Mouse (Mus musculus): Measurements from ENCODE around the gene Mif.
"Not testable (repeated sequence)": the region's sequence is repeated elsewhere in the genome, so short reads cannot be mapped to it uniquely, and the experiment has no call there.

- not testable (repeated sequence) for TF ChIP-seq CTCF (IDR thresholded peaks at IDR 0.05; ENCODE audit: extremely low read depth, insufficient read length, insufficient replicate concordance, low read depth, low read length)
- peak; percentile 24; the same call in 1 of the 2 replicates for TF ChIP-seq POLR2A (IDR thresholded peaks at IDR 0.05; ENCODE audit: low read depth, low read length)
Measured at GRCm38 (mm10) chr10:75859786-75860470, at the start of gene Mif.
